Mouse (Mus musculus) cerebellum, postnatal 4 days (tissue): ENCODE measurements around the gene Arhgap4.

Experiments used
- DNase-seq, 2 experiments: peaks; one replicate each; pipeline ENCODE4 v3.0.0; 2022; ENCODE audit warnings: low spot score in 2 of 2, mixed read lengths in 1 of 2

The Arhgap4 gene

GRCm38 (mm10) chrX:73914827-73915703, 6.6 kb downstream of the Arhgap4 start:
- peak; percentile 41 to 73 for DNase-seq

GRCm38 (mm10) chrX:73911588-73911987, 10.1 kb downstream of the Arhgap4 start:
- DNase-seq, result no peak

- DNase-seq, result no peak
Measured at GRCm38 (mm10) chrX:73911156-73911555, 10.5 kb downstream of the Arhgap4 start.

- DNase-seq, result no peak
Measured at GRCm38 (mm10) chrX:73910451-73910850, 11.2 kb downstream of the Arhgap4 start.

- no peak for DNase-seq
Measured at GRCm38 (mm10) chrX:73910049-73910448, 11.6 kb downstream of the Arhgap4 start.

- no peak for DNase-seq
Measured at GRCm38 (mm10) chrX:73897959-73898358, 23.7 kb downstream of the Arhgap4 start.

- peak; percentile 23 to 32 for DNase-seq
Measured at GRCm38 (mm10) chrX:73895719-73896118, 26.0 kb downstream of the Arhgap4 start, which contains the start of gene L1cam. L1cam (minus strand) TSS chrX:73896105.

GRCm38 (mm10) chrX:73892833-73893232, 28.8 kb downstream of the Arhgap4 start:
- DNase-seq, result peak in 1 of 2 experiments; percentile 63

GRCm38 (mm10) chrX:73891551-73892152, 30.0 kb downstream of the Arhgap4 start, which contains the start of gene Avpr2:
Avpr2 (plus strand) TSS chrX:73892102.
- DNase-seq, result no peak

GRCm38 (mm10) chrX:73881463-73881862, 40.2 kb downstream of the Arhgap4 start:
- no peak for DNase-seq

GRCm38 (mm10) chrX:73881036-73881427, 40.6 kb downstream of the Arhgap4 start:
- no peak for DNase-seq

GRCm38 (mm10) chrX:73880194-73881035, 41.3 kb downstream of the Arhgap4 start:
- peak in 1 of 2 experiments; percentile 31 for DNase-seq

- DNase-seq, result no peak
Measured at GRCm38 (mm10) chrX:73877014-73877413, 44.7 kb downstream of the Arhgap4 start.

GRCm38 (mm10) chrX:73875881-73876280, 45.8 kb downstream of the Arhgap4 start:
- DNase-seq, result no peak

- no peak for DNase-seq
Measured at GRCm38 (mm10) chrX:73871956-73872355, 49.7 kb downstream of the Arhgap4 start.

GRCm38 (mm10) chrX:73871474-73871873, 50.2 kb downstream of the Arhgap4 start:
- DNase-seq, result no peak

- DNase-seq, result no peak
Measured at GRCm38 (mm10) chrX:73869334-73869733, 52.3 kb downstream of the Arhgap4 start.

GRCm38 (mm10) chrX:73867852-73868251, 53.8 kb downstream of the Arhgap4 start:
- no peak for DNase-seq

GRCm38 (mm10) chrX:73867256-73867655, 54.4 kb downstream of the Arhgap4 start:
- DNase-seq, result peak in 1 of 2 experiments; percentile 29

- DNase-seq, result no peak
Measured at GRCm38 (mm10) chrX:73864692-73865091, 57.0 kb downstream of the Arhgap4 start.

GRCm38 (mm10) chrX:73855087-73855408, 66.6 kb downstream of the Arhgap4 start:
- DNase-seq, result no peak
